In genomic region chr5:123973299-123974178, GRCm38 (mm10) we compare ENCODE assay signal across 8 mouse cellular contexts. TPM values are rescaled to one million over a fixed set of nuclear protein-coding genes. Genes with fewer than 3 reads are reported as not detected.
DNase-seq lines count a peak whose midpoint lies in the region; ATAC-seq and TF ChIP-seq lines count a peak whose summit lies in the region.

Gene Hip1r, plus strand, starts transcription at chr5:123973628.

- no peaks in the 10 kb centered on the region for H3K36me3 ChIP-seq in intestine, postnatal 0 days (ENCODE audit: control insufficient read depth, insufficient read depth)
- no peaks in the 10 kb centered on the region for H3K36me3 ChIP-seq in limb, embryonic 12.5 days
- H3K36me3 ChIP-seq in midbrain, embryonic 13.5 days, result no peaks in the 10 kb centered on the region

- no peak for TF ChIP-seq CTCF in intestine, postnatal 0 days (IDR thresholded peaks at IDR 0.05; ENCODE audit: low read depth)

- H3K27ac ChIP-seq in intestine, postnatal 0 days (ENCODE audit: low read depth, low read length), result peak within 1 kb of the TSS; percentile 90
- 0 out of 2 replicates have a peak within 1 kb of the TSS, but pooled peaks have one; percentile 17 for H3K27ac ChIP-seq in limb, embryonic 12.5 days
- H3K27ac ChIP-seq in midbrain, embryonic 13.5 days, result peak within 1 kb of the TSS; percentile 52; the same call in 1 of the 2 replicates

- H3K9ac ChIP-seq in intestine, postnatal 0 days (ENCODE audit: low read depth, low read length), result peak within 1 kb of the TSS; percentile 70
- peak within 1 kb of the TSS; percentile 82 for H3K9ac ChIP-seq in limb, embryonic 12.5 days (replicated peaks)
- peak within 1 kb of the TSS; percentile 82 for H3K9ac ChIP-seq in midbrain, embryonic 13.5 days (replicated peaks)

- H3K4me1 ChIP-seq in intestine, postnatal 0 days (replicated peaks; ENCODE audit: control insufficient read depth, insufficient read depth, low read length), result 0 out of 2 replicates have a peak, but pooled peaks cover 10% of the 10 kb centered on the region
- H3K4me1 ChIP-seq in limb, embryonic 12.5 days (replicated peaks), result peaks cover 27% of the 10 kb centered on the region
- H3K4me1 ChIP-seq in midbrain, embryonic 13.5 days (replicated peaks), result peaks cover 27% of the 10 kb centered on the region

- peak; percentile 82 for DNase-seq in 3134 (ENCODE audit: extremely low read depth, insufficient read length, low spot score)
- DNase-seq in adrenal gland, adult 2 months, result peak; percentile 92
- peak; percentile 77 for DNase-seq in embryo, embryonic 11 days
- DNase-seq in spleen, postnatal 14 days (ENCODE audit: low spot score in 2 of 2), result peak; percentile 73 to 75

- H3K4me2 ChIP-seq in intestine, postnatal 0 days (replicated peaks; ENCODE audit: low read depth), result peak within 1 kb of the TSS; percentile 75
- H3K4me2 ChIP-seq in limb, embryonic 12.5 days, result peak within 1 kb of the TSS; percentile 90
- H3K4me2 ChIP-seq in midbrain, embryonic 13.5 days (replicated peaks), result peak within 1 kb of the TSS; percentile 68

- WGBS in intestine, postnatal 0 days, result under 1% methylated on average over 87 of the region's 106 CpGs
- WGBS in limb, embryonic 12.5 days, result under 1% methylated on average over 101 of the region's 106 CpGs
- WGBS in midbrain, embryonic 13.5 days, result under 1% methylated on average over 83 of the region's 106 CpGs

- ATAC-seq in granulocyte monocyte progenitor cell, adult 5-6 weeks (replicated peaks; ENCODE audit: poor library complexity, severe bottlenecking), result peak; percentile 55
- peak; percentile 65 for ATAC-seq in intestine, postnatal 0 days
- peak; percentile 58; the same call in 1 of the 2 replicates for ATAC-seq in limb, embryonic 12.5 days (ENCODE audit: insufficient number of reproducible peaks, insufficient read depth, low FRiP score, low TSS enrichment, low read depth)
- ATAC-seq in midbrain, embryonic 13.5 days, result peak; percentile 85

- peak within 1 kb of the TSS; percentile 50 for H3K4me3 ChIP-seq in intestine, postnatal 0 days (ENCODE audit: low read depth, low read length)
- peak within 1 kb of the TSS; percentile 73 for H3K4me3 ChIP-seq in limb, embryonic 12.5 days (replicated peaks)
- H3K4me3 ChIP-seq in midbrain, embryonic 13.5 days (replicated peaks), result peak within 1 kb of the TSS; percentile 71

- H3K9me3 ChIP-seq in intestine, postnatal 0 days (ENCODE audit: control insufficient read depth), result no peaks in the 10 kb centered on the region
- H3K9me3 ChIP-seq in limb, embryonic 12.5 days, result no peaks in the 10 kb centered on the region
- no peaks in the 10 kb centered on the region for H3K9me3 ChIP-seq in midbrain, embryonic 13.5 days

- H3K27me3 ChIP-seq in intestine, postnatal 0 days (replicated peaks; ENCODE audit: control insufficient read depth, insufficient read depth, low read length), result no peaks in the 10 kb centered on the region
- peaks cover 39% of the 10 kb centered on the region for H3K27me3 ChIP-seq in limb, embryonic 12.5 days
- H3K27me3 ChIP-seq in midbrain, embryonic 13.5 days, result peaks cover 21% of the 10 kb centered on the region

RNA-seq across cellular contexts. Expression of gene Hip1r, which starts in this region (rescaled TPM):
- total RNA-seq in adrenal gland, adult 2 months (2021), result 10 to 100 TPM; 16.4 to 19.3 TPM
- polyA plus RNA-seq in adrenal gland, adult 2 months (2012; rRNA removed), result 6.5 and 10.4 TPM in 2 replicates
- 11.5 and 39.3 TPM in 2 replicates for total RNA-seq in granulocyte monocyte progenitor cell, adult 5-6 weeks (2014; fragmentation: Nextera tagmentation)
- 10.1 and 16.9 TPM in 2 replicates for total RNA-seq in granulocyte monocyte progenitor cell, adult 5-6 weeks (2017)
- polyA plus RNA-seq in intestine, postnatal 0 days (2015; fragmentation: Nextera tagmentation; extraction: Ambion mirVana), result 18.3 and 22.6 TPM in 2 replicates
- polyA plus RNA-seq in limb, embryonic 12.5 days (2016; fragmentation: Nextera tagmentation; extraction: Ambion mirVana), result 7.9 and 9.9 TPM in 2 replicates
- 19.0 and 20.1 TPM in 2 replicates for polyA plus RNA-seq in midbrain, embryonic 13.5 days (2015; fragmentation: Nextera tagmentation; extraction: Ambion mirVana)

Comparison
In these comparisons a context has a peak if more than half of its experiments do, and no peak if none do; other contexts are left out.
1. Peak in every context shown above with its lines: DNase-seq, ATAC-seq, H3K4me3 ChIP-seq and H3K27ac ChIP-seq.
2. H3K27ac ChIP-seq: peak in every context shown above with its lines; median percentile 90 in intestine, postnatal 0 days; 52 in midbrain, embryonic 13.5 days; 17 in limb, embryonic 12.5 days.